Mouse (Mus musculus): ENCODE data around the gene Btbd35f12. TPM values are rescaled to one million over a fixed set of nuclear protein-coding genes. Genes with fewer than 3 reads are reported as not detected.
"Not testable (repeated sequence)": the region's sequence is repeated elsewhere in the genome, so short reads cannot be mapped to it uniquely, and the experiment has no call there.

Gene Btbd35f12
- polyA plus RNA-seq (2012; rRNA removed): not detected in 2 replicates

GRCm38 (mm10) chrX:33313079-33313478 lies at the start of gene Btbd35f12:
TSS of gene Btbd35f12 (plus strand) at chrX:33313379.
- DNase-seq; H3K4me1 ChIP-seq (ENCODE audit: control insufficient read depth, insufficient read depth, low read length): not testable (repeated sequence)
- no CpG with 5 or more reads among the region's 3 CpGs for WGBS

GRCm38 (mm10) chrX:33353254-33353653 lies 40.1 kb downstream of the Btbd35f12 start:
- H3K4me3 ChIP-seq (replicated peaks; ENCODE audit: insufficient read depth, low read depth, low read length); H3K27ac ChIP-seq (ENCODE audit: insufficient read depth, low read length); H3K4me1 ChIP-seq (ENCODE audit: control insufficient read depth, insufficient read depth, low read length); DNase-seq; H3K27me3 ChIP-seq (ENCODE audit: control insufficient read depth, insufficient read depth, low read length): not testable (repeated sequence)
- WGBS: 84% methylated on average over 2 of the region's 2 CpGs

More at GRCm38 (mm10) chrX:33313079-33313478, at the start of gene Btbd35f12:
- H3K4me3 ChIP-seq (replicated peaks; ENCODE audit: insufficient read depth, low read depth, low read length); H3K27ac ChIP-seq (ENCODE audit: insufficient read depth, low read length); H3K27me3 ChIP-seq (ENCODE audit: control insufficient read depth, insufficient read depth, low read length): not testable (repeated sequence)

Other genes with a start within 250 kb of the Btbd35f12 start
- gene Spin2-ps6, start 78.5 kb upstream of the Btbd35f12 start, polyA plus RNA-seq (2012; rRNA removed): not detected in 2 replicates